Mouse (Mus musculus) MEL (cell line): ENCODE measurements around the gene Padi6. TPM values are rescaled to one million over a fixed set of nuclear protein-coding genes. Genes with fewer than 3 reads are reported as not detected.

Experiments used
- DNase-seq: peaks from one replicate; pipeline ENCODE4 v3.0.0; 2011; ENCODE audit warnings: low read depth, low spot score
- H3K27ac ChIP-seq: 2 replicates; pipeline ENCODE4 v1.5.1; 2012; ENCODE audit warnings: low read depth, mild to moderate bottlenecking, control low read depth, low read length, moderate library complexity; ENCODE audit not compliant: control insufficient read depth
- H3K27me3 ChIP-seq, 2 experiments: fragments of 150-350 bp in 1 of 2; sonication (generic) in 1 of 2; 2 replicates each; pipeline ENCODE4 v1.6.1; 2012; ENCODE audit warnings: low read length in 2 of 2, mild to moderate bottlenecking in 2 of 2, improper control_type of control experiment in 1 of 2, moderate library complexity in 1 of 2; ENCODE audit not compliant: insufficient read depth in 2 of 2, control insufficient read depth in 1 of 2
- H3K36me3 ChIP-seq, 2 experiments: 2 replicates each; pipeline ENCODE4 v1.6.1; 2012 to 2014; ENCODE audit warnings: low read length in 2 of 2, improper control_type of control experiment in 1 of 2, inconsistent platforms in 1 of 2, mild to moderate bottlenecking in 1 of 2; ENCODE audit not compliant: insufficient read depth in 2 of 2, control insufficient read depth in 1 of 2
- H3K4me1 ChIP-seq, 2 experiments: fragments of 150-350 bp in 1 of 2; sonication (generic) in 1 of 2; 2 replicates each; pipeline ENCODE4 v1.6.1; 2012; ENCODE audit warnings: low read length in 2 of 2, improper control_type of control experiment in 1 of 2, mild to moderate bottlenecking in 1 of 2; ENCODE audit not compliant: insufficient read depth in 2 of 2, control insufficient read depth in 1 of 2
- H3K4me3 ChIP-seq, 2 experiments: fragments of 150-350 bp in 1 of 2; sonication (generic) in 1 of 2; 2 replicates each; pipeline ENCODE4 v1.5.1; 2012; ENCODE audit warnings: low read depth in 2 of 2, low read length in 2 of 2, mild to moderate bottlenecking in 2 of 2, moderate library complexity in 2 of 2, control low read depth in 1 of 2, improper control_type of control experiment in 1 of 2; ENCODE audit not compliant: control insufficient read depth in 1 of 2, insufficient read depth in 1 of 2
- H3K79me2 ChIP-seq: 2 replicates; pipeline ENCODE4 v1.6.1; 2012; ENCODE audit warnings: mild to moderate bottlenecking, low read length, moderate library complexity; ENCODE audit not compliant: control insufficient read depth, poor library complexity, insufficient read depth
- H3K9ac ChIP-seq: 2 replicates; pipeline ENCODE4 v1.6.1; 2012; ENCODE audit warnings: low read depth, mild to moderate bottlenecking, control low read depth, low read length, moderate library complexity; ENCODE audit not compliant: control insufficient read depth, poor library complexity, severe bottlenecking
- H3K9me3 ChIP-seq: fragments of 150-350 bp; sonication (generic); replicated peaks from 2 replicates; pipeline ENCODE4 v1.6.1; 2012; ENCODE audit warnings: mild to moderate bottlenecking, low read length, improper control_type of control experiment, moderate library complexity; ENCODE audit not compliant: insufficient read depth
- BHLHE40 ChIP-seq: IDR thresholded peaks from 2 replicates; pipeline ENCODE4 v1.6.1; 2012; ENCODE audit warnings: low read depth, mild to moderate bottlenecking, inconsistent platforms, low read length, improper control_type of control experiment, borderline replicate concordance
- CHD1 ChIP-seq: IDR thresholded peaks from 2 replicates; pipeline ENCODE4 v1.6.1; 2012; ENCODE audit warnings: low read depth, mild to moderate bottlenecking, inconsistent platforms, low read length, improper control_type of control experiment
- CHD2 ChIP-seq: IDR thresholded peaks from 2 replicates; pipeline ENCODE4 v1.6.1; 2011; ENCODE audit warnings: low read length, improper control_type of control experiment
- CTCF ChIP-seq, 3 experiments: IDR thresholded peaks in 2 of 3; conservative IDR thresholded peaks in 1 of 3; 2 replicates each; pipeline ENCODE4 v1.5.1; 2011 to 2012; ENCODE audit warnings: low read length in 3 of 3, low read depth in 2 of 3, mild to moderate bottlenecking in 2 of 3, improper control_type of control experiment in 1 of 3, inconsistent platforms in 1 of 3, mixed read lengths in 1 of 3, moderate library complexity in 1 of 3; ENCODE audit not compliant: control insufficient read depth in 1 of 3, insufficient read depth in 1 of 3, poor library complexity in 1 of 3, severe bottlenecking in 1 of 3
- ETS1 ChIP-seq: IDR thresholded peaks from 2 replicates; pipeline ENCODE4 v1.6.1; 2012; ENCODE audit warnings: low read depth, mild to moderate bottlenecking, inconsistent platforms, low read length, improper control_type of control experiment, moderate library complexity
- GATA1 ChIP-seq: IDR thresholded peaks from 2 replicates; pipeline ENCODE4 v1.6.1; 2011; ENCODE audit warnings: low read depth, low read length, improper control_type of control experiment
- MAX ChIP-seq: IDR thresholded peaks from 2 replicates; pipeline ENCODE4 v1.6.1; 2011; ENCODE audit warnings: low read length, improper control_type of control experiment
- MAZ ChIP-seq: IDR thresholded peaks from 2 replicates; pipeline ENCODE4 v1.6.1; 2012; ENCODE audit warnings: low read depth, mild to moderate bottlenecking, inconsistent platforms, low read length, improper control_type of control experiment
- MEF2A ChIP-seq: IDR thresholded peaks from 2 replicates; pipeline ENCODE4 v1.6.1; 2014; ENCODE audit warnings: low read depth, mild to moderate bottlenecking, inconsistent platforms, low read length, improper control_type of control experiment; ENCODE audit not compliant: poor library complexity, insufficient replicate concordance, severe bottlenecking; ENCODE audit errors: extremely low read depth
- MXI1 ChIP-seq: IDR thresholded peaks from 2 replicates; pipeline ENCODE4 v1.6.1; 2011; ENCODE audit warnings: mild to moderate bottlenecking, low read depth, low read length, improper control_type of control experiment
- MYB ChIP-seq: IDR thresholded peaks from 2 replicates; pipeline ENCODE4 v1.6.1; 2011; ENCODE audit warnings: mild to moderate bottlenecking, low read depth, low read length, improper control_type of control experiment
- MYC ChIP-seq: IDR thresholded peaks from 2 replicates; pipeline ENCODE4 v1.6.1; 2011; ENCODE audit warnings: low read depth, mild to moderate bottlenecking, low read length, improper control_type of control experiment, moderate library complexity
- NELFE ChIP-seq: IDR thresholded peaks from 2 replicates; pipeline ENCODE4 v1.6.1; 2011; ENCODE audit warnings: low read depth, low read length, improper control_type of control experiment
- POLR2AphosphoS2 ChIP-seq: IDR thresholded peaks from 2 replicates; pipeline ENCODE4 v1.6.1; 2011; ENCODE audit warnings: low read length, improper control_type of control experiment
- RAD21 ChIP-seq: IDR thresholded peaks from 2 replicates; pipeline ENCODE4 v1.6.1; 2011; ENCODE audit warnings: mild to moderate bottlenecking, low read depth, low read length, improper control_type of control experiment
- SIN3A ChIP-seq: IDR thresholded peaks from 2 replicates; pipeline ENCODE4 v1.6.1; 2012; ENCODE audit warnings: low read length, improper control_type of control experiment, inconsistent platforms
- SMC3 ChIP-seq: IDR thresholded peaks from 2 replicates; pipeline ENCODE4 v1.6.1; 2011; ENCODE audit warnings: low read depth, low read length, improper control_type of control experiment
- TAL1 ChIP-seq: IDR thresholded peaks from 2 replicates; pipeline ENCODE4 v1.6.1; 2012; ENCODE audit warnings: mild to moderate bottlenecking, inconsistent platforms, low read length, moderate library complexity, mixed read lengths
- TBP ChIP-seq: IDR thresholded peaks from 2 replicates; pipeline ENCODE4 v1.8.0; 2011; ENCODE audit warnings: low read depth, low read length, improper control_type of control experiment
- UBTF ChIP-seq: IDR thresholded peaks from 2 replicates; pipeline ENCODE4 v1.6.1; 2012; ENCODE audit warnings: low read depth, mild to moderate bottlenecking, inconsistent platforms, low read length, improper control_type of control experiment, moderate library complexity, borderline replicate concordance; ENCODE audit not compliant: insufficient read depth
- USF1 ChIP-seq: IDR thresholded peaks from 2 replicates; pipeline ENCODE4 v1.6.1; 2014; ENCODE audit warnings: low read depth, mild to moderate bottlenecking, inconsistent platforms, low read length, improper control_type of control experiment, moderate library complexity
- USF2 ChIP-seq, 2 experiments: IDR thresholded peaks; 2 replicates each; pipeline ENCODE4 v1.6.1; 2011 to 2012; ENCODE audit warnings: improper control_type of control experiment in 2 of 2, low read length in 2 of 2, borderline replicate concordance in 1 of 2, inconsistent platforms in 1 of 2, low read depth in 1 of 2, mild to moderate bottlenecking in 1 of 2; ENCODE audit not compliant: insufficient read depth in 1 of 2
- ZC3H11A ChIP-seq: IDR thresholded peaks from 2 replicates; pipeline ENCODE4 v1.6.1; 2012; ENCODE audit warnings: low read depth, mild to moderate bottlenecking, inconsistent platforms, low read length, improper control_type of control experiment
- ZKSCAN1 ChIP-seq: IDR thresholded peaks from 2 replicates; pipeline ENCODE4 v1.6.1; 2012; ENCODE audit warnings: low read depth, mild to moderate bottlenecking, inconsistent platforms, low read length, improper control_type of control experiment, moderate library complexity
- ZMIZ1 ChIP-seq: IDR thresholded peaks from 2 replicates; pipeline ENCODE4 v1.6.1; 2012; ENCODE audit warnings: low read depth, mild to moderate bottlenecking, inconsistent platforms, low read length, improper control_type of control experiment, moderate library complexity
- ZNF384 ChIP-seq: IDR thresholded peaks from 2 replicates; pipeline ENCODE4 v1.6.1; 2012; ENCODE audit warnings: low read depth, mild to moderate bottlenecking, inconsistent platforms, low read length, improper control_type of control experiment
- polyA plus RNA-seq, 2 experiments: library from polyadenylated mRNA; stranded (reverse) in 1 of 2; unstranded in 1 of 2; fragments of >175 nt in 1 of 2; fragments of >200 nt in 1 of 2; gene quantifications; 2 replicates each; pipeline versions ENCODE4 v1.2.1 to v1.2.4; 2012; ENCODE audit warnings: low replicate concordance in 2 of 2, low read depth in 1 of 2; ENCODE audit not compliant: insufficient read length in 2 of 2, insufficient read depth in 1 of 2, missing spikeins in 1 of 2
- total RNA-seq: library from RNA; depleted of rRNA; stranded (reverse); fragments of 300-350 nt; gene quantifications from 2 replicates; pipeline ENCODE4 v1.2.3, GENCODE M21; 2012

Gene Padi6
- total and polyA plus RNA-seq, 3 experiments, result not detected

- Histone ChIP-seq H3K4me1 (no peaks in the 10 kb centered on the region), H3K9ac (no peak overlapping the region), H3K79me2 (peaks cover 1% of the 10 kb centered on the region; the same call in 1 of the 2 replicates)
- TF ChIP-seq CTCF (IDR thresholded peaks at IDR 0.05 in 2 of 3, conservative IDR thresholded peaks at IDR 0.05 in 1 of 3; ENCODE audit: control insufficient read depth in 1 of 3, insufficient read depth in 1 of 3, low read depth in 2 of 3, low read length in 3 of 3, poor library complexity in 1 of 3, severe bottlenecking in 1 of 3) (peak; percentile 73 to 84 (median 76)), CHD1 (no peak), SIN3A (peak; percentile 23; the same call in 1 of the 2 replicates), POLR2AphosphoS2 (no peak), MYB (no peak), MEF2A (no peak), TAL1 (no peak), GATA1 (no peak), SMC3 (peak; percentile 56), NELFE (no peak), MYC (peak; percentile 75), ZKSCAN1 (no peak), USF2 (IDR thresholded peaks at IDR 0.05; ENCODE audit: borderline replicate concordance in 1 of 2, insufficient read depth in 1 of 2, low read depth in 1 of 2, low read length in 2 of 2) (no peak), RAD21 (peak; percentile 55), ZC3H11A (peak; percentile 44)
- TF ChIP-seq, all 39 proteins: peak for 6
- Histone ChIP-seq H3K27me3 (no peaks in the 10 kb centered on the region), H3K4me3 (no peak overlapping the region), H3K36me3 (peaks cover 0 to 23% of the 10 kb centered on the region in 2 experiments; a peak in 2 of 4 replicates), H3K9me3 (no peaks in the 10 kb centered on the region), H3K27ac (no peak overlapping the region)
- peak; percentile 78 for DNase-seq
These were observed 28.7 kb downstream of the Padi6 start for GRCm38 (mm10) chr4:140713480-140714365.

- Histone ChIP-seq H3K4me3 (no peak overlapping the region), H3K4me1 (no peaks in the 10 kb centered on the region), H3K9me3 (no peaks in the 10 kb centered on the region)
- no peak for TF ChIP-seq CHD1
- no peak for TF ChIP-seq MYC
- no peak for TF ChIP-seq CTCF (IDR thresholded peaks at IDR 0.05 in 2 of 3, conservative IDR thresholded peaks at IDR 0.05 in 1 of 3; ENCODE audit: control insufficient read depth in 1 of 3, insufficient read depth in 1 of 3, low read depth in 2 of 3, low read length in 3 of 3, poor library complexity in 1 of 3, severe bottlenecking in 1 of 3)
- no peak for TF ChIP-seq GATA1
- no peak for TF ChIP-seq ZNF384
- TF ChIP-seq MAZ, result no peak
- no peak for TF ChIP-seq CHD2
- TF ChIP-seq MAX, result no peak
- no peak for TF ChIP-seq RAD21
- TF ChIP-seq UBTF, result no peak
- no peak for TF ChIP-seq MXI1
- no peak for TF ChIP-seq USF2 (IDR thresholded peaks at IDR 0.05; ENCODE audit: borderline replicate concordance in 1 of 2, insufficient read depth in 1 of 2, low read depth in 1 of 2, low read length in 2 of 2)
- TF ChIP-seq SMC3, result no peak
- TF ChIP-seq TBP, result no peak
- TF ChIP-seq ZMIZ1, result no peak
- TF ChIP-seq BHLHE40, result no peak
- no peak for TF ChIP-seq ETS1
- TF ChIP-seq USF1, result no peak
- no peak for TF ChIP-seq MYB
- TF ChIP-seq, all 39 proteins: peak for 0
- Histone ChIP-seq H3K79me2 (peaks cover 21% of the 10 kb centered on the region), H3K9ac (no peak overlapping the region), H3K36me3 (peaks cover 0 to 26% of the 10 kb centered on the region in 2 experiments; a peak in 2 of 4 replicates), H3K27me3 (no peaks in the 10 kb centered on the region), H3K27ac (no peak overlapping the region)
- no peak for DNase-seq
These were observed 31.1 kb downstream of the Padi6 start for GRCm38 (mm10) chr4:140711360-140711759.
